Mouse (Mus musculus) spleen, adult 12 weeks (tissue): ENCODE data around the gene Mvb12a.
A peak's percentile ranks its signal among the peaks of the same experiment; 100 is the strongest.

Experiments
- DNase-seq: peaks from one replicate; pipeline ENCODE4 v3.0.0; 2022; ENCODE audit warnings: low spot score

Mvb12a gene

DNA sequence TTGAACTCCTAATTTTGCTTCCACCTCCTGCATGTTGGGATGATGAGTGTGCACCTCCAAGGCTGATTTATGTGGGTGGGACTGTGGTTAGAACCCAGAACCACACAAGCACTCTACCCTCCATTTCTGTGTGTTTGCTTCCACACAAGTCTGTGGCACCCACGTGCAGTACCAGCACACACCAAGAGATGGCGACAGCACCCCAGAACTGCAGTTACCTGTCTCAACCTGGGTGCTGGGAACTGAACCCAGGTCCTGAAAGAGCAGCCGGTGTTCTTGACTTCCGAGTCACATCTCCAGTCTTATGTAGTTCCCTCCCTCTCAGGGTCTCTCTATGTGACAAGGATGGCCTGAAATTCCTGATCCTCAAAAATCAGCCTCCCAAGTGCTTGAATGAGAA lies 21.3 kb downstream of the Mvb12a start:
- no peak for DNase-seq

DNA sequence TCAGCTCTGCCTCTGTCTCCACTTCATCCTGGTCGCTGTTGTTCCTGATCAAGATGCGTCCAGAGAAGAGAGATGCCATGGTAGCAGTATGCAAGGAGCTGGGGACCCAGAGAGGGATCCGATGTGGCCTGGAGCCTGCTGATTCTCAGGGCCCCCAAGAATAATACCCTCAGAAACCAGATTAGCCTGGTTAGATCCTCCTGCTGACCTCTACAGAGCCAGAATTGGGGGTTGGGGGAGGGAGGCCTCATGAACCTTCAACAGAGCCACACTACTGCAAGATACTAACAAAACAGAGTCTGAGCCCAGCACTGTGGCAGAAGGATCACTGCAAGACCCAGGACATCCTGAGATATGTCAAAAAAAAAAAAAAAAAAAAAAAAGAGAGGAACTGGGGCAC lies 23.8 kb downstream of the Mvb12a start, which contains the start of gene Nxnl1:
Nxnl1 (minus strand) TSS at position 101 of the 400 bp plus-strand sequence.
- no peak for DNase-seq

DNA sequence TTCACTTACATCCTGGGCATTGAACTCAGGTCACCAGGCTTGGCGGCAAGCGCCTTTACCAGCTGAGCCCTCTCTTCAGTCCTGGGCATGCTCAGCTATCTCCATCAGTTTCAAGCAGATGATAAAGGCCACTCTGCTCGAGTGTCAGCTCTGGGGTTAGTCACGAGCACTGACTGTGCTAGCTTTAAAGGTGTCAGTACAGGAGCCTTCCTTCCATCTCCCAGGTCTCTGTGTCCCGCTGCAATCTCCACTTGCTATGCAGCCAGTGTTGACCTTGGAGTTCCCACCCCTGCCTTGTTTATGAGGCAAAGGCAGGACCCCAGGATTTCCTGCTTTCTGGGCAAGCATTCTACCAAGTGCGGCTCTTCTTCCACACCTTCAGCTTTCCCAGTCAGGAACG lies 24.9 kb downstream of the Mvb12a start:
- no peak for DNase-seq

DNA sequence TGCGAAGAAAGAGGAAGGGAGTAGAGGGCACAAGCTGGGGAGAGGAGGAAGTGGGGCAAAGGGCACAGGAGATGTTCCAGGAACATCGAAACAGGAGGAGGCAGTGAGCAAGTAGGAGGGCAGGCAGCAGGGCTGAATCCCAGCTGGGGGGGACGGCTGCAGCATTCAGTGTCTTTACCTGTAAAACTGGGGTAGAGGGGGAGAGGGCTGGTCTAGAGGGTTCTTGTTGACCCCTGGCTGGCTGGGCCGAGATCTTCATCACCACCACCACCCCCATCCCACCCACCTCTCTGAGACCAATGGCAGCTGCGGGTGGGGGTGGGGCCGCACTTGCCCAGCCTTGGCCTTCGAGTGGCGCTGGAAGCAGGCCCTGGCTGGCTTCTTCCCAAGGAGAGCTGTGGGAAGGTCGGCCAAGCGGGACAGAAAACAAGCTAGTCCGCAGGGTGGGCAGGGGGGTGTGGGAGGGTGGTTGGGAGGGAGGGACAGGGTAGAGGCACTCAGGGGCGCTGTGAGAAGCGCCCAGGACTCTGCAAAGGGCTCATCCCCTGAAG lies 25.7 kb downstream of the Mvb12a start, which contains the start of gene Slc27a1:
Slc27a1 (plus strand) TSS at position 496 of the 551 bp plus-strand sequence.
- DNase-seq = no peak

DNA sequence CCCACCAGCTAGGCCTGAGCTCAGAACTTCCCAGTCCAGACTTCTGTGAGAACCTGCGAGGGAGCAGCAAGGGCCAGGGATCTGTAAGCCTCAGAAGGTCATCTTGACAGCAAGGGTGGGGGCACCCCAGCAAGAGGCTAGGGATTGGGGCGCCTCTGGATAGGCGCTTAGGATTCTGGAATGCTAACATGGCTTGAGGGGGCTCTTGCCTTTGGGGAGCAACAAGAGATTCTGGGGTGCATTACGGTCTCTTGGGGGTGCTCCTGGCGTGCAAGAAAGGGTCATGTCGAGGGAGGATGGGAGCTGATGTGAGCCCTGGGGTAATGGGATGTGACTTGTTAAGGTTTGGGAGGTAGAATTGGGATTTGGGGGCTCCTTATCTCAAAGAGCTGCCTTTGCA lies 26.2 kb downstream of the Mvb12a start:
- DNase-seq = no peak

DNA sequence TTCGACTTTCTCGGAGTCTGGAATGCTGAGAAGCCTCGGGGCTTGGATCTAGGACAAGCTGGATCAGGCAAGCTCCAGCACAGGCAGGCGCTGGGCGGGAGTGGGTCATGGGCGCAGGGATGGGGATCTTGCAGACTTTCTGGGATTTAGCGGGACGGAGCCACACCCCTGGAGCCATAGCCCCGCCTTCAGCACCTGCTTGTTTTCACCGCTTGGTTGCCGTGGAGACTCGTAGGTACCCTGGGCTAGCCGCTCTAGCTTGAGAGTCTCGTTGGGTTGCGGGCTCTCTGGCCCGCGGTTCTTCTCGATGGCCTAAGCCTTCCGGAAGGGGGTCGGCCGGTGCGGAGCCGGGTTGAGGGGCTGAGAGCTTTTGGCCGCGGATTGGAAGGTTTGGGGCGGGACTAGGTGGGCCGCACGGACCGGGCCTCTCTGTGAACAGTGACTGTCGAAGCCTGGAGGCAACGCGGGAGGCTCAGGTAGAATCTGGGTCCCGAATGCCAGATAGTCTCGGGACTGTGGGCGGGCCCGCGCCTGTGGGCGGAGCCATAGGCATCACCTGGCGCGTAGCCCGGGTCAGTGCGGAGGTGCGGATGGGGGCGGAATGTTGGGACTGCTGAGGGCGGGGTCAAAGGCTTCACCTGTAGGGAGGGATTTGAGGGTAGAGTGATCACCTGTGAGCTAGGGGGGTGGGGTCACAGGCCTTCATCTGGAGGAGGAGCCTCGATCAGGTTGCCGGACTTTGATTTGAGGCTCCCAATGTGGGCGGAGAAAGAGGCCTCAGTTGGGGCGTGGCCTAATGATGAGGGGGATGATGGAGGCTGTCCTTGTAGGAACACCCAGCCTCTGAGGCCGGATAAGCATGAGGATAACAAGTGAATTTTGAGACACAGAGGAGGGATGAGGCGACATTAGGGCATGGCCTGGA lies 26.9 kb downstream of the Mvb12a start:
- DNase-seq = peak; percentile 68

DNA sequence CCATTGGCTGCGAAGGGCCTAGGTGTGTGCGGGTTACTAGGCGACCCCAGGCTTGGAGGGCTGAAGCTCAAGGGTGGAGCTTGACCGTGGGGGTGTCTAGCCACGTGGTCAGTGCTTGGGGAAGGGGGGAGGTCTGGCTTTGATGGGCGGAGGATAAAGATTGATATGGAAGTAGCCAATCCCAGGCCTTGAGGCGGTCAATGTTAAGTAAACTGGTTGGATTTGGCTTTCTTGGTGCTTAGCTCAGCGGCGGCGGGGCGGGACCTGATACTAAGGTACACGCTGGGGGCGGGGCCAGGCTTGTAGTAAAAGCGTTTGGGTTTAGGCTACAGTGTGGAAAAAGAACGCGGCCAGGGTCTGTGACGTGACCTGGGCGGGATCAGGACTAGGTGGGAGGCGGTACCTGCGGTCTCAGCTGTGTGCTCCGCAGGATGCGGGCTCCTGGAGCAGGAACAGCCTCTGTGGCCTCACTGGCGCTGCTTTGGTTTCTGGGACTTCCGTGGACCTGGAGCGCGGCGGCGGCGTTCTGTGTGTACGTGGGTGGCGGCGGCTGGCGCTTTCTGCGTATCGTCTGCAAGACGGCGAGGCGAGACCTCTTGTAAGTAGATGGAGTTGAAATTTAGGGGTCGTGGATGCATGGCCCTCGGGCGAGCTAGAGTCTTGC lies 27.7 kb downstream of the Mvb12a start:
- peak; percentile 71 for DNase-seq

DNA sequence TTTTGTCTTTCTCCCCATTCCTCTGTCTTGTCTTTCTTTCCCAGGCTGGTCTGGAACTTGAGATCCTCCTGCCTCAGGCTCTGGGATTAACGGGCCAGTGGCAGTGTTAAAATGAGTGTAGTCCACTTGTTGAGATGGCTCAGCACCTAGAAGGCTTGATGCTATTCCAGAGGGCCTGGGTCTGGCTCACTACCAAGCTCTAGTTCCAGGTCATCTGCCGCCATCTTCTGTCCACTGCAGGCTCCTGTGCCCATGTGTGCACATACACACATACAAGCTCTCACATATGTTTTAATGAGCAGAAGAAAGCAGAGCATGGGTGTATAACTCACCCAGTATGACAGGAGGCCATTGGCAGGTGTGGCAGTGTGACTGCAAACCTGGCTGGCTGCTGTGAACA lies 29.4 kb downstream of the Mvb12a start:
- no peak for DNase-seq

DNA sequence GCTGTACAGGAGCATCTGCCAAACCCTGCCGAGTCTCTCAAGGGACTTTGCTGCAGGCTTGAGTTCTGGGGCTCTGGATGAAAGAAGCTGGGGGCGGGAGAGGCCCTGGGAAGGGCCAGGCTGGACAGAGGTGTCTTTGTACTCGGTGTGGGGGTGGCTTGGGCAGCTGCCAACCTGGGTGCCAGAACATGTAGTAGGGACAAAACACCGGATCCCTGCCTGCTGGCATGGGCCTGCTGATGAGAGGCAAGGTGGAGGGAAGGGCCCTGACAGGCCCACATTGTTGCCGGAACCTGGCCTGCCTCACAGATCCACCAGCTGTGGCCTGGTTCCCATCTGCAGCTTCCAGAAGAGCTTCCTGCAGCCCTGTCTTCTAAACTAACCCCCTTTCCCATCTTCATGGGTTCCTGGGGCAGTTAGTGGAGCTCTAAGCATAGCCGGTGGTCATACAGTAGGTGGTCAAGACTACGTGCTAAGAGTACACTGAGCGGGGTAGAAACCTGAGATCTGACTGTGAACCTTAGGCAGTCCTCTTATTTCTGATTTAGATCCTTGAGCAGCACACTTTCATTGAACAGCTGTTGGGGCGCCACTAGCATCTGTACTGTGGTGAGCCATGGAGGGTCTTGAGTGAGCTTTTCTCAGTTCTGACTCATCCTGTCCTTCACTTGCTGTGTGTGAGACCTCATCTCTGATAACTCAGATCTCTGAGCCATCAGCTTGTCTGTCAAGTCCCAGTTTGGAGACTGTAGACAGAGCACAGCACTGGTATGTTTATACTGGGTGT lies 30.3 kb downstream of the Mvb12a start:
- no peak for DNase-seq

DNA sequence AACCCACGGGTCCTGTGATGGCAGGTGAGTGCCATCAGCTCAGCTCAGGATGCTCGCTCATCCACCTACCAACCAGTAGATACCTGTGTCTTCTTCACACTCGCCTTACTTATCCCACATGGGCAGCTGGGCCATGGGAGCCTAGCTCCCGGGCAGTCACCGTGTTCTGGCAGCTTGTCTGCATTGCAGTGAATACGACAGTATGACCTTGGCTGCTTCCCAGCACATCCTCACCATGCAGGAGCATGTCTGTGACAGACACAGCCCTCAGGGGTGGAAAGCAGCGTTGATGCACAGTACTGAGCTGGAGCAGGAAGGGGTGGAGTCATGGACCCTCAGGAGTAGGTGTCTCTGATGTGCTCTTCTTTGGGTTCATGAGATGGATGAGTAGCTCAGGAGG lies 31.7 kb downstream of the Mvb12a start:
- DNase-seq = no peak

DNA sequence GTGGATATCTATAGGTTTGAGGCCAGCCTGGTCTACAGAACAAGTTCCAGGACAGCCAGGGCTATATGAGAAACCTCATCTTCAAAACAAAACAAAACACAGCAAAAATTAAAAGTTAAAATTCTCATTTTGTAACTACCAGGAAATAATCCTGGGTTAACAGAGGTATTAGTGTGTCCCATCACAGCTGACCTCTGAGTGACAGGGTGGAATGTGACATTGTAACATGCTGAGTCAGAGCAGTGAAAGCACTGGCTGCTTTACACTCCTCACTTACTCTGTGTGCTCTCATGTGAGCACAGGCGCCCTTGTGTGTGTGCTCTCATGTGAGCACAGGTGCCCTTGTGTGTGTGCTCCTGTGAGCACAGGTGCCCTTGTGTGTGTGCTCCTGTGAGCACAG lies 32.3 kb downstream of the Mvb12a start:
- DNase-seq = no peak

DNA sequence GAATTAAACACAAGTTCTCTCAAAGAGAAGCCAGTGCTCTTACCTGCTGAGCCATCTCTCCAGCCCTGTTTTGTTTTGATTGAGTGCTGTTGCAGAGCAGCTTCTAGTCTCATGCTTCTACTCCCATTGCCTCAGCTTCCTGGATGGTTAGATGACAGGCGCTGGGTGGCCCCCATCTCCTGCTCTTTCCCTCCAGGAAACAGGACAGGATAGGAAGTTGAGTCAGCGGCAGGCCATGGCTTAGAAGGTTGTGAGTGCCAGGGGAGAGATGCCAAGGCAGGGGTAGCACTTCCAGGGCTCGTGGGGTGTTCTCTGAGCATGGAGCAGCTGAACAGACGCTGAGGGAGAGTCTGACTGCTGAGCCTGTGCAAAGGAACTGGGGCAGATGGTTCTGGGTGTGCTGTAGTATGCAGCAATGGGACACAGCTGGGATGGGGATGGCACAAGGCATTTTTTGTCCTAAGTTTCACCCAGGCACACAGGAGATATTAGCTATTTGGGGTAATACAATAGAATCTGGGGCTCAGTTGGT lies 35.2 kb downstream of the Mvb12a start:
- DNase-seq = no peak

DNA sequence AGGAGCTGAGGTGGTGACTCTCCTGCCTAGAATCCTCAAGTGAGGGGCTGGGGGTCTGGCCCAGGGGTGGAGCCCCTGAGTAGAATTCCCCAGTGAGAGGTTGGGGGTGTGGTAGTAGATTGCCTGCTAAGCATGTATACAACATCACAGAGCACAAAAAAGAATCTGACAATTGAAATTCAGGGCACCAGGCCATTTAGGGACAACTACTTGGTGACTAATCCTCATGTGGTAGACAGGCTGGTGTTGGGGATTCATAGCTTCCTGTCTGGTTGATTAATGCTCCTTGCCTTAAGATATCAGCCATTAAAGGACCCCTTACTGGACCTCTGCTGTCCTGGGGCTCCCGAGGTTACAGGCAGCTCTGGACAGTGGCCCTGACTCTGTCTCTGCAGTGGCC lies 36.3 kb downstream of the Mvb12a start:
- no peak for DNase-seq

DNA sequence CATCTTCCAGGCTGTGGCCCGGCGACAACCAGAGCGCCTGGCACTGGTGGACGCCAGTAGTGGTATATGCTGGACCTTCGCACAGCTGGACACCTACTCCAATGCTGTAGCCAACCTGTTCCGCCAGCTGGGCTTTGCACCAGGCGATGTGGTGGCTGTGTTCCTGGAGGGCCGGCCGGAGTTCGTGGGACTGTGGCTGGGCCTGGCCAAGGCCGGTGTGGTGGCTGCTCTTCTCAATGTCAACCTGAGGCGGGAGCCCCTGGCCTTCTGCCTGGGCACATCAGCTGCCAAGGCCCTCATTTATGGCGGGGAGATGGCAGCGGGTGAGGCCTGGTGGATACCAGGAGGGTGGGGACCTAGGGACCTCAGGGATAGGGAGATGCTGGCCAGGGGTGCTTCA lies 36.8 kb downstream of the Mvb12a start:
- no peak for DNase-seq

DNA sequence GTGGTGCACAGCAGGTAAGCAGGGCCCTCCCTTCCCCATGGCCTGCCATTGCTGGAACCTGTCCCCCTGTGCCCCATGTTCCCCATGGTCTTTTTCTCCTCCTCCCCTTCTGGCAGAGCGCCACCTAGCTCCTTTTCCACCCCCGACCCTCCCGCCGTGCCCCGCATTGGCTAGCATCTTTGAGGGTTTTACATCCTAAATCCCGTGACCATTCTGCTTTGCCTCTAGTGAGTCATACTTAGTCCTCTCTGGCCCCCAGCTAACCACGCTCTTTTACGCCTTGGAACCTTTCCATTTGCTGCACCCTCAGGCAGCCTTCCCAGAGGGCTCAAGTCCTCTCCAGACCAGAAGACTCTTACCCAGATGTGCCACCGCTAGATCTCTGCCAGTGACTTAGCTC lies 37.5 kb downstream of the Mvb12a start:
- DNase-seq = no peak

DNA sequence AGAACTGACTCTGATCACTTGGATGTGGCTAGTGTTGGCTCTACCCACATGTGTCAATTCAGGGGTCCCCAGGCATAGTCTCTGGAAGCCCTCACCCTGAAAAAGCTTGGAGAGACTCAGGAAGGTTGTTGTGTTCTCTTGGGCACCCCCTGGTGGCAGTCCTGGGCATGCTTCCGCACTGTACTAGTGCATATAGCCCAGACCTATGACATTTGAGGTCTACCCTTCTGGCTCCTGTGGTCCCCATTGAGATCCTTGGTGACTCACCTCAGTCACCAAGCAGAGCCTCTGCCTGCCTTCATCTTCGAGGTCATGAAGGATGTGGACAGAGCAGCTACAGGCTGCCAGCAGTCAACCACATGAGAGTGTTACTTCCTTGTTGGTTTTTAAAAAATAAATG lies 44.2 kb downstream of the Mvb12a start:
- DNase-seq = no peak

DNA sequence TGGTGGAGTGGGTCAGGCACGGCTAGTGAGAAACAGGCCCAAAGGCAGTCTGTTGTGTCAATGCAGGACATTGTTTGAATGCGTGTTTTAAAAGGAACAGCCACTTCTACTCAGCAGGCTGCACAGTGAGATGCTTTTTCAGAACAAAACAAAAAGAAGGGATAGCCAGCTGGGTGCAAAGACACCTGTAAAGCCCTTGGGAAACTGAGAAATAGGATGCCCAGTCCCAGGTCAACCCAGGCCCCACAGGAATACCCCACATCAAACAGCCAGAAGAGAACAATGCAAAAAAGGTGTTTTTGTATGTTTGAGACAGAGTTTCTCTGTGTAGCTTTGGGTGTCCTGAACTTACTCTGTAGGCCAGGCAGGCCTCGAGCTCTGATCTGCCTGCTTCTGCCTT lies 46.0 kb downstream of the Mvb12a start:
- no peak for DNase-seq

DNA sequence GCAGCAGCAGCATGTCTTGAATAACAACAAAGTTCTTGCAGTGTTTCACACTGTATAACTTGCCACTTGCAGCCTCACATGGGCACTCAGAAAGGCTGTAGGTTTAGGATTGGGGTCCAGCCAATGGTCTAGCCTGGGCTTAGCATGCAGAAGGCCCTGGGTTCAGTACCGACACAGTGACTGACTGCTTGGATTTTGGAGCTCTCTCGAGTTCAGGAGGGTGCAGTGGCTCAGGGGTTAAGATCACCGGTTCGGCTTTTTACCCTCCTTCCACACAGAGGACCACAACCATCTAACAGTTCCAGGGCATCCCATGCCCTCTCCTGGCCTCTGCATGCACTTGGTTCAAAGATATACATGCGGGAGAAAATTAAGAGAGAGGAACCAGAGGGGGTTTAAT lies 48.3 kb downstream of the Mvb12a start:
- no peak for DNase-seq

DNA sequence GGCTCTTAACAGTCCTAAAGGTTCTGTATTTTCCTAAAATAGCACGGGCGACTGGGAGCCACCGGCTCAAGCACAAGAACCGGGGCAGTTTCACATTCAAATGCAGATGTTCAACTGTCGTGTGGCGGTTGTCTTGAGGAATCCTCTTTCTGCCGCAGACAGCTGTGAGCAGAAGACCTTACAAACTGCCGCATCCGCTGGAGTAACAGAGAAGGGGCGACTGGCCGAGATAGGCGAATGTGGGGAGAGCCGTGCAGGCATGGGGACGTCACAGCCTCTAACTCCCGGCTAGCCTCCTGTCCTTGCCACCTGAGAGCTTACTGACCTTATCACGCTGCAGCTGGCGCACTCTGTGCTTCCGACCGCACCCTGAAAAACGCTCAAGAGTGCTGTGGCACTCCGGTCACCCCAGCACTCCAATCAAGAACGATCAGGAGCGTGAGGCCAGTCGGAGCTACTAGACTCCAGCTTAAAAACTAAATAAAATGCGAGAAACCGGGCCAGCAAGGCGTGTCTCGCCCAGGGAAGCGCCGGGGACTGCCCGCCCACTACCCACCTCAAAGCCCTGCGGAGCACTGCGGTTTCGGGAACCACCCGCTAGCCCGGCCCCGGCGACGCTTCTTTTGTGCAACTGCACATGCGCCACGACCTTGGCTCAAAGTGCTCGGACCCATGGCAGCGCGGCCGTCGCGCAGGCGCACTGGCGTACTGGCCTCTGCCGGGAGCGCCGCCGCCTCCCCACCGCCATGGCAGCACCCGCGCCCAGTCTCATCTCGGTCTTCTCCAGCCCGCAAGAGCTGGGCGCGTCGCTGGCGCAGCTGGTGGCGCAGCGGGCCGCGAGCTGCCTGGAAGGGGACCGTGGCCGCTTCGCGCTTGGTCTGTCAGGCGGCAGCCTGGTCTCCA lies 49.0 kb downstream of the Mvb12a start, which contains the start of gene Pgls:
Pgls (plus strand) TSS at position 706 of the 903 bp plus-strand sequence.
- peak; percentile 82 for DNase-seq

DNA sequence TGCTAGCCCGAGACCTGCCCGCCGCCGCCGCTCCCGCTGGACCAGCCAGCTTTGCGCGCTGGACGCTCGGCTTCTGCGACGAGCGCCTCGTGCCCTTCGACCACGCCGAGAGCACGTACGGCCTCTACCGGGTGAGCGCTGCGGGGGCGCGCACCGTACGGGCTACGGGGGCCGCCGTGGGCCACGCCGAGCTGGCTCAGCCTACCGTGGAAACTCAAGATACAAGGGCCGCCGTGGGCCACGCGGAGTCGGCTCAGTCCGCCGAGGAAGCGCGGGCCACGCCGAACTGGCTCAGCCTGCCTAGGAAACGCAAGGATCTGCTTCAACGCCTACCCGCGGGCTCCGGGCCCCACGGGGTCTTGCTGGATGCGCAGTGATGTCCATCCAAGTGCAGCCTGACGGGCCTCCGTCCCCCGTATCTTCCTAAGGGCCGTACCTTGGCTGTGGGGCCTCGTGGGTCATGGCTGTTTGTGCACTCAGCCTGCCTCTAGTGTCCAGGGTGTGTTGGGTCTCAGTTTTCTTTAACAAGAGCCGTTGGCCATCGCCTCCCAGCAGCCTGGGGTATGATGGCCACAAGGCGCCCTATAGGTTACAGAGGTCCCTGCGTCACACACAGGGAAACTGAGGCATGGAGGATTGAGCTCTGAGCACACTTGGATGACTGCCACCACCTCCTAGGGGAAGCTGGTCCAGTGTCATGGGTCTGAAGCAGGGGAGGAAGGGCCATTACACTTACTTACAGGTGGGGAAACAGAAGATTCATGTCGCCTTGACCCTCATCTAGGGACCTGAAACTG lies 49.9 kb downstream of the Mvb12a start:
- no peak for DNase-seq
